Mouse (Mus musculus) spleen, postnatal 14 days (tissue): ENCODE results near the gene Gm10282.

Experiments used
- DNase-seq, 2 experiments: peaks; one replicate each; pipeline ENCODE4 v3.0.0; 2021 to 2022; ENCODE audit warnings: low spot score in 2 of 2

Gene Gm10282

GRCm38 (mm10) chr8:72298928-72299327 is 6.1 kb downstream of the Gm10282 start:
- DNase-seq = no peak

- DNase-seq = no peak
These were observed 8.5 kb downstream of the Gm10282 start for GRCm38 (mm10) chr8:72296561-72296960.

- DNase-seq = no peak
These were observed 9.4 kb downstream of the Gm10282 start for GRCm38 (mm10) chr8:72295679-72296078.

- DNase-seq = no peak
These were observed 9.9 kb downstream of the Gm10282 start for GRCm38 (mm10) chr8:72295125-72295524.

- DNase-seq = no peak
These were observed 11.8 kb downstream of the Gm10282 start for GRCm38 (mm10) chr8:72293309-72293708.

- DNase-seq = no peak
These were observed 14.0 kb downstream of the Gm10282 start for GRCm38 (mm10) chr8:72291104-72291503.

- no peak for DNase-seq
These were observed 16.0 kb downstream of the Gm10282 start for GRCm38 (mm10) chr8:72289051-72289450.

- no peak for DNase-seq
These were observed 19.8 kb downstream of the Gm10282 start for GRCm38 (mm10) chr8:72285285-72285684.

GRCm38 (mm10) chr8:72281634-72282033 is 23.4 kb downstream of the Gm10282 start:
- DNase-seq = no peak

GRCm38 (mm10) chr8:72279151-72279550 is 25.9 kb downstream of the Gm10282 start:
- peak; percentile 30 to 36 for DNase-seq

GRCm38 (mm10) chr8:72277244-72277643 is 27.8 kb downstream of the Gm10282 start:
- DNase-seq = no peak

- peak; percentile 41 to 53 for DNase-seq
These were observed 31.3 kb downstream of the Gm10282 start for GRCm38 (mm10) chr8:72273807-72274206.

- no peak for DNase-seq
These were observed 31.8 kb downstream of the Gm10282 start for GRCm38 (mm10) chr8:72273111-72273770.

- peak; percentile 64 to 67 for DNase-seq
These were observed 32.7 kb downstream of the Gm10282 start for GRCm38 (mm10) chr8:72272361-72272760.

- no peak for DNase-seq
These were observed 33.4 kb downstream of the Gm10282 start for GRCm38 (mm10) chr8:72271691-72272090.

GRCm38 (mm10) chr8:72271051-72271660 is 33.9 kb downstream of the Gm10282 start:
- no peak for DNase-seq

- peak; percentile 55 to 67 for DNase-seq
These were observed 34.5 kb downstream of the Gm10282 start for GRCm38 (mm10) chr8:72270606-72271005.

GRCm38 (mm10) chr8:72268356-72268755 is 36.7 kb downstream of the Gm10282 start:
- DNase-seq = peak in 1 of 2 experiments; percentile 54

GRCm38 (mm10) chr8:72267106-72267505 is 38.0 kb downstream of the Gm10282 start:
- DNase-seq = peak in 1 of 2 experiments; percentile 38

GRCm38 (mm10) chr8:72266671-72267070 is 38.4 kb downstream of the Gm10282 start:
- no peak for DNase-seq

GRCm38 (mm10) chr8:72265342-72265741 is 39.7 kb downstream of the Gm10282 start:
- DNase-seq = no peak

- DNase-seq = no peak
These were observed 41.6 kb downstream of the Gm10282 start for GRCm38 (mm10) chr8:72263451-72263850.

GRCm38 (mm10) chr8:72262756-72263155 is 42.3 kb downstream of the Gm10282 start:
- no peak for DNase-seq
